Mouse (Mus musculus): ENCODE measurements around the gene Zfp82.
A peak's percentile ranks its signal among the peaks of the same experiment; 100 is the strongest.
"Not testable (repeated sequence)": the region's sequence is repeated elsewhere in the genome, so short reads cannot be mapped to it uniquely, and the experiment has no call there.

Gene Zfp82

DNA sequence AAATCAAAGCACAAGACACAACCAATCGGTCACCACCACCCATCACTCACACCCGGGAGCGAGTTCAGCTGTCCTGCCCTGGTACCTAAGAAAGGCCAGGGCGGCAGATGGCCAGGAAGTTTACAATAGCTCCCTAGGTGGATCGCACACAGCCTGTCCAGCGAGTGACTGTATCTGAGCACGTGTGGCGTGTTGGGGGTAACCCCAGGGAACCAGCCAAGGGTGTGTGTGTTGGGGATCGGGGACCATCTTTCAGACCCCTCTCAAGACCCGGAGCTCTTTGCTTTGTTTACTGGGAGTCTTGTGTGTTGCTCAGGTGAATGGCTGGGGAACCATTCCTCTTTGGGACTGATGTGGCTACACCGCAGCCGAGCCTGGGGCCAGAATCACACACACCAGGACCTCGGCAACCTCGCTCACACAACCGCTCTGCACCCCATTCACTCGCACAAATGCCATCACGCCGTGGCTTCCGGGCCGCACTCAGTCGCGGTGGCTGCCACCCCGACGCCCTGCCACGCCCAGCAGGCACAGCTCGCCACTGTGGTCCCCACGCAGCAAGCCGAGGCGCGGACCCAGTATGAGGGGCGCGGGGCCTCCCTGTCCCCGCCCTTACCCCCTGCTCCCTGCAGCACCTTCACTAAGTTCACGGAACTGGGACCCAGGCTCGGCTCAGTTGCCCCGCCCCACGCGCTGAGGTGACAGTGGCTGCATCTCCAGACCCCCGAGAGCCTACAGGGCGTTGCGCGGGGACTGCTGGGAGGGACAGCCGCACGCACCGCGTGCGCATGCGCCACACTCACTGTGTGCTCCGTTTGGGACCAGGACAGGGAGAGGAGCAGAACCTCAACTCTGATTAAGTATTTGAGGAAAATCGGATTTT is at the start of gene Zfp82:
Gene Zfp82, minus strand, starts transcription at position 755 of the 883 bp plus-strand sequence.
- peak; percentile 77 to 90 for DNase-seq (ENCODE audit: low spot score in 2 of 2)

DNA sequence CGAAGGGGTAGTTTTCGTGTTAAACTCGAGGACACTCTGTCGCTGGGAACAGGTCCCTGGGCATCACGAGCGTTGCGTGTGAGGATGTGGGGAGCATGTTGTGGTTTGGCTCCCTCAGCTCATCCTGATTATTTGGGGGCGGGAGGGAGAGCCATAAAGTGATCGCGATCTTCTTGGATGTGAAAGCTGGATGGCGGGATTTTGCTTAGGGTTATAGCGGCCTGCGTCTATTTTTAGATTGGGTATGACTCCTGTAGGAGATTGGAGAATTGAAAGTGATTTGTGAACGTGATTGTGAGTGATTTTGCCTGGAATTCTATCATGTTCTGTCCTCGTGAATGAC is 49.5 kb upstream of the Zfp82 start:
- no peak for DNase-seq (ENCODE audit: low spot score in 2 of 2)

DNA sequence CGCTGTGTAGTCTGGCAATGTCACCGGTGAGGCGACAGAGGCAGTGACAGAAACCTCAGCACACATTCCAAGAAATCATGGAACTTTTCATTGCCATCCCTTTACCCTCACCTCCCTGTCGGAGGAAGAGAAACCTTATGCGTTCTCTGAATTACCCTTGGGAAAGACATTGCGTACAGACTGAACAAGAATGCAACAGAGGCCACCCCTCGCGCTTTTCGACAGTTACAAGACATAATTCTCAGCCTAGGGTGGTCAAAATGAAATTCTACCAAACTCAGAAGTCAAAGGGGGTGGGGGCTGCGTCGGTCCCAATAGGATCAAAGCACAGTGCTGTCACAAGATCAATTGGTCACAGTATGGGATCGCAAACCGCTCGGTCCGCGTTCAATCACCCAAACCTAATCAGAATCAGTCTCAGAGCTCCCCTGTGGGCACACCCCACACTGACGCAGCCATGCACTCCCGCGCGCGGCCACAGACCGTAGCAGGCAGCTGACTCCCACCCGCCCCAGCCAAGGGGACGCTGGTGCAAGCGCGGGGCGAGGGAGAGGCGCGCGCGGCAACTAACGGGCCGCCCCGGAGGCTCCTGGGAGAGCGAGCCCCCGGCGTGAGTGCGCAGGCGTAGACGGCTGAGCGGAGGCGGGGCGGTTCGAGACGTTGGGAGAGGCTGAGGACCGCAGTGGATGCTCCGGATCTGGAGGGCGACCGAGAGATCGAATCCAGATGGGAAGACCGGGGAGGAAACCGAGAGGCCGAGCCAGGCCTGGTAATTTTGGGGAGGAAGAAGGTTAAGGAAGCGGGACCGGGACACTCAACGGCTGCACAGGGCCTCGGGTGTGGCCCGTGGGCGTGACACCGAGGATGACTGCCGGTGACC is 48.8 kb upstream of the Zfp82 start, which contains the start of gene Zfp382:
Gene Zfp382, plus strand, starts transcription at position 635 of the 880 bp plus-strand sequence.
- DNase-seq (ENCODE audit: low spot score in 2 of 2), result peak; percentile 86 to 93

DNA sequence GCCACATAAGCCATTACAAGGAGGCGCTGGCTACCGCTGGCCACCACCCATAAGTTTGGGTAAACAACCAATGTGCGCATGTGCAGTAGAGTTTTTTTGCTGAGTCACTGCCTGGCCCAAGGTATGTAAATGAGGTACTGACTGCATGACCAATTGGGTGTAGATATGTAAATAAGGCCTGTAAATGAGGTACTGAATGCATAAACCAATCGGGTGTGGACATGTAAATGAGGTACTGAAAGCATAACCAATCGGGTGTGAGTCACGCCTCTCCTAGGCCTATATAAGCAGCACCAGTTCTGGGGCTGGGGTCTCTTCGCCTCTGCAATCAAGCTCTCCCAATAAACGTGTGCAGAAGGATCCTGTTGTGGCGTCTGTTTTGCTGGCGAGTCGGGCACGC is 45.2 kb upstream of the Zfp82 start:
- DNase-seq (ENCODE audit: low spot score in 2 of 2), result not testable (repeated sequence)

DNA sequence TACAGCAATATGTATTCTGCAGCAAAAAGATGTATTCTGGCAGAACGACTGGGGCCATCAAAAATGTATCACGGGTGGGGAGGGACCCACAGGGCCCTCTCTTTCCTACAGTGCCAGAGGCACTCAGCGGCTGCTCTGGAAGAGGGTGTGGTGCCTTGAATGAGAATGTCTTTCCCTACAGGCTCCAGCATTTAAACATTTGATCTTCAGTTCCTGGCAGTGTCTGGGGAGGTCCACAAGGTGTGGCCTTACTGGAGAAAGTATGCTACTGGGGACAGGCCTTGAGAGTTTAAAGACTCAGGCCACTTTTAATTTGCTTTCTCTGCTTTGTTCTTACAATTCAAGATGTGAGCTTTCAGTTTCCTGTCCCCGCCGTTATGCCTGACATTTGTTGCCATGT is 43.4 kb upstream of the Zfp82 start:
- DNase-seq (ENCODE audit: low spot score in 2 of 2), result no peak

DNA sequence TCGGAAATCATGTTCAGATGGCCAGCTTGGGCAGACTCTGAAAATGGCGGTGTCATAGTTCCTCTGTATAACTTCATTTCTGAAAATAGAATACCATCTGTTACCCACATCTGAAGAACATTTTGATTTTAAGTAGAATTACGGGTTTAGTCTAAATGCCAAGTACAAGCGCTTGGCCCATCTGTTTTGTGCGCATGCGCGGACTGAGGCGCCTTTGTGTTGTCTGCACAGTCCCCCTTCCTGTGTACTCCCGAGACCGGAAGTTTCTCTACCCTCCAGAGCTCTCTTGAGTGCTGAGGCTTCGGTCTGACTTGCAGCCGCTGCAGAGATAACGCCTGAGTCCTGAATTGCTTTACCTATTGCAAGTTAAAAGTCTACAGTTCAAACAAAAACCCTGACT is 26.6 kb upstream of the Zfp82 start:
- DNase-seq (ENCODE audit: low spot score in 2 of 2), result no peak

DNA sequence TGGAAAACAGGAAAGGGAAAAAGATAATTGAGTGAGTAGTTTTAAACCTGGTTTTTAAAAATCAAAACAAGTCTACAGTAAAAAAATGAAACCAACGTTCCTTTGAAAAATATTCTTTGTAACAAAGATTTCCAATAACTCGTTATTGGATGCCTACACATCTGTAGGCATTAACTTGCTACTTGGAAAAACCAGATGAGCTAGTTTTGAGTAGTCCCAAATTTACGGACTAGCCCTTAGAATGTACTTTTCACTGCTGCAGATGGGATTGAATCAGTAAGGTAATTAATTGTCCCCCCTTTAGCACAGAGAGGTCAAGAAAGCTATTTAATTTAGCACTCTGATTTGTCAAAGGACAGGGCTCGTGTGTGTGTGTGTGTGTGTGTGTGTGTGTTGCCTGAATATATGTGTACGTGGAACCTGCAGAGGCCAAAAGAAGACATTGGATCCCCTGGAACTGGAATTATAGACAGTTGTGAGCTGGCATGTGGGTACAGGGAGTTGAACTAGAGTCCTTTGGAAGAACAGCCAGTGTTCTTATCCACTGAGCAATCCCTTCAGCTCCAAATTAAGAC is 22.9 kb upstream of the Zfp82 start:
- DNase-seq (ENCODE audit: low spot score in 2 of 2), result no peak

DNA sequence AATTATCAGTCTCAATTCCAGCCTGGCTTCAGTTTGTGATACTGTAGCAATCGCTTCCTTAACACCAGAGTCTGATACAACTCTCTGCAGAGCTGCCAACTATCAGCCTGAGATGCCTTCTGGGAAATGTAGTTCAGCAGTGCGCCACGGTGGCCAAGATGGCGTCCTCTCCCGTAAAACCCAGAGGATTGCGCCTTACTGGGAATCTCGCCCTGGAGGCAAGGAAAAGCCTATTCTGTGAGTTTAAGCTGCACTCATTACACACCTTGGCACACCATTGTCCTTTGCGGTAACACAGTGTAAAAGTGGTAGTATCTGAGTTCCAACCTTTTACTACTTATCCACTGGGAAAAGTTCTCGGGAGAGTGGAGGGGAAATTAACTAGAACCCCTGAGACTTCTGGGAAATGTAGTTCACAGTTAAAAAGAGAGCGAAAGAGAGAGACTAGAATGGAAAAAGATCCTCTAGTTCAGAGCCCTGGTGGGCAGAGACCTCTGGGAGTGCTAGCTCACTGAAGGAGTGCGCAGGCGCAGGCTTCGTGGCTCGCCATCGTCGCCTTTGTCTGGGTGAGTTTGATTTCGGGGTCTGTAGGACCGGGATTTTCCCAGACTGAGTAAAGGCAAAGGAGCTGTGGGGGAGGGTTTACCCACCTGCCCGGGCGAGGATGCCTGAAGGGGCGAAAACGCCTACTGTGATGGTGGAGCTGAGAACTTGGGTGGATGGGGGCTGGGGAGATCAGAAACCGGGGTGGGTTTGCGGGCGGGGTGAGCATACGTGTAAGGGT is 22.1 kb upstream of the Zfp82 start, which contains the start of gene Zfp260:
Gene Zfp260, plus strand, starts transcription at position 132 of the 784 bp plus-strand sequence.
- peak; percentile 80 to 90 for DNase-seq (ENCODE audit: low spot score in 2 of 2)

DNA sequence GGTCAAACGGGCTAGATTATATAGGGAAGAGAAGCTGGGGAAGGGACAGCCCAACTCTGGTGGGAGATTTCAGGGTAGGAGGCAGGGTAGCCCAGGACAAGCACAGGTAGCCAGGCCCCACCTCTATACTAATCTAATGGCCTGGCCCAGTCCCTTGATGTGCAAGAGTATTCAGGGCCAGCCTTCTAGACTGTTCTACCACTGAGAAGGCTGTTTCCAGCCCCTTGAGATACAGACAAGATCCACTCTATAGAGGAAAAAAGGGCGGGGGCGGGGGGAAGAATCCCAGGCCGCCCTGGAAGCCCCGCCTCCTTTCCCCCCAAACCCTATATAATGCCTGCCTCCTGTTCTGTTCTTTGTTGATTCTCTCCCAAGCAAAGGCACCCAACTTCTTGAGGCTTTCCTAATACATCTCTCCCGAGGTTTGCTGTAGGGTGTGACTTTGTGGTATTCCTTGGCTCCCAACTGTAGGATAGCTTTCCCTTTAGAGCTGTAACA is 21.3 kb upstream of the Zfp82 start:
- DNase-seq (ENCODE audit: low spot score in 2 of 2), result no peak

DNA sequence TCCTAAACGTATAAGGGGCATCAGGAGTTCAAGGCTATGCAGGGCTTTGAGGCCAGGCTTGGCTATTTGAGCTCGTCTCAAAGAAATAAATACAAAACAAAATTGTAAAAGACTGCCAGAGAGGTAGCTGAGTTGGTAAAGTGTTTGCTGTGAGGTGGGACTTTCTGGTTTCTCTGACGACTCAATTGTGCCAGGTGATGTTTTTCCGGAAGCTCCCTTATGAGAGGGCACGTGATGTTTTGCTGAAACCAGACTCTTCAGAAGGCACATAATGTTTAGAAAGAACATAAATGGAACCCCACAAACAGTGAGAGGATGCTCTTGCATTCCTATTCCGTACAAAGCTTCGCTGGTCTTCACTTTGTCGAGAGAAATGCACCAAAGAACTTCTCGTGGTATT is 20.0 kb upstream of the Zfp82 start:
- no peak for DNase-seq (ENCODE audit: low spot score in 2 of 2)

DNA sequence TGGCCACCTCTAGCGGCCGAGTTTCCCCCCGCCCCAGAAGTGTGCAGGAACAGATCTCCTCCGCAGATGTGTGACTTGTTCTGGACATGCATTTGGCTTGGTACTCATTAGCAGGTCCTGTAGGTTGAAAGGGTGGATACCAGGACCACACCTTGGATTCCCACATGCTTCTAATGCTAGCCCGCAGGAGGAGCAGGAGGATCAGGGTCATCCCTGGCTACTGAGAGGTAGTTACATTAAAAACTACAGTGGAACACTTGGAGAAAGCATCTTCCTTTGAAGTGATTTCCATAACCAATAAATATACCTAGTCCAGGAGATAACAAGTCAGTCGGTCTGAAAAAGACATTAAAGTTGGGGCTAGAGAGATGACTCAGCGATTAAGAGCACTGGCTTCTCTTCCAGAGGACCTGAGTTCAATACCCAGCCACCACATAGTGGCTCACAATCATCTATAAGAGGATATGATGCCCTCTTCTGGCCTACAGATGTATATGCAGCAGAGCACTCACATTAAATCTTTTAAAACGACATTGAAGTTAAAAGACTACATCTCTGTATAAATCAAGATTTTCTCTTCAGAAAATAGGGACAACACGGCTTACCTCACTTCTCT is 18.4 kb upstream of the Zfp82 start:
- DNase-seq (ENCODE audit: low spot score in 2 of 2), result no peak

DNA sequence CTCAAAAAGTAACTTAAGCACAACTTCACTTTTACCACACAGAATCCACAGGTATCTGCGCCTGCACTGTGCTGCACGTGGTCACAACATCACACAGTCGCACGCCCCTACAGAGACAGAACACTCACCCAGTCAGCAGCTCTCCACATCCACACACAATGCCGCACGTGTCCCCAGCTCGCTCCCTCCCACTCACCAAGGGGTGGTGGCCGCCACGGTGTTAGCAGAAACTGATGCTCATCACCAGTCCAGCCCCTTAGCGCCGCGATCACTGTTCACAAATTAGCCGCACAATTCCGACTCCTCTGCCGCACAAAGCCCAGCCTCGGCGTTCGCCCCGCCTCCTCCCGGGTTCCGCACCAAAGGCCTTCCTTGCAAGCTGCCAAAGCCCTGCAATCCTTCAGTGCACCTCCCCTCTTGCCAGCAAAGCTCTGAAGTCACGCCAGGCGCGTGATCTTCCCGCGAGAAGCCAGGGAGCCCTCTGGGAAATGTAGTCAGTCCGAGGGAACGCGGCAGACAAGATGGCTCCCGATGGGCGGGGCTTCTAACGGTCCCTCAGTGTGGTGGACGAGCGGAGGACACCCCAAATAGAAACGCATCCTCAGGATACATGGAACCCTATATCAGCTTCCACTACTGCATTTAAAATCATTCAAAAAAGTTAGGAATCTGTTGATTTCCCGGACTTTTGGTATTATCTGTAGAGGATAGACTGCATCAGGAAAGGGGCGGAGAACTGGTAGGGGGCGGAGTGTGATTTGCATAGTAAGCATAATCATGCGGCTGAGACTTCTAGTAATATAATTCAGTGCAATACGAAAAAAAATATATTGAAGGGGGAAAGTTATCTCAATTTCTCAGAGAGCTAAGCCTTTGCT is 17.6 kb upstream of the Zfp82 start, which contains the start of the genes Gm26920 and Zfp566:
Gene Gm26920, minus strand, starts transcription at position 319 of the 878 bp plus-strand sequence.
Gene Zfp566, minus strand, starts transcription at position 436 of the 878 bp plus-strand sequence.
- DNase-seq (ENCODE audit: low spot score in 2 of 2), result peak; percentile 93 to 96

DNA sequence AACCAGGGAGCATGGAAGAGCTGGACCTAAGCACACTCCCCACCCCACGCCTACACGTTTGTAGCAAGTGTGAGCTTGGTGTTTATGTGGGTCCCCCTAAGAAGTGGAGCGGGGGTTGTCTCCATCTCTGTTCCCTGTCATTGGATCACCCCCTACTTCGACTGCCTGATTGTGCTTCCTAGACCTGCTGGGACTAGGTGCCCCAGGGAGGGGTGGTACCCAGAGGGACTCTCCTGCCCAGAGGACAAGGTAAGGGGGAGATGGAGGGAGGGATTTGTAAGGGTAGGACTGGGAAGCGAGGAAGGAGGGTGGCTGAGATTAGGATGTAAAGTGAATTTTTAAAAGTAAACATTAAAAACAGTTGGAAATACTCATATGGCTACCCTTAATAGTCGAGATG is 16.7 kb upstream of the Zfp82 start:
- DNase-seq (ENCODE audit: low spot score in 2 of 2), result peak in 1 of 2 experiments; percentile 59

DNA sequence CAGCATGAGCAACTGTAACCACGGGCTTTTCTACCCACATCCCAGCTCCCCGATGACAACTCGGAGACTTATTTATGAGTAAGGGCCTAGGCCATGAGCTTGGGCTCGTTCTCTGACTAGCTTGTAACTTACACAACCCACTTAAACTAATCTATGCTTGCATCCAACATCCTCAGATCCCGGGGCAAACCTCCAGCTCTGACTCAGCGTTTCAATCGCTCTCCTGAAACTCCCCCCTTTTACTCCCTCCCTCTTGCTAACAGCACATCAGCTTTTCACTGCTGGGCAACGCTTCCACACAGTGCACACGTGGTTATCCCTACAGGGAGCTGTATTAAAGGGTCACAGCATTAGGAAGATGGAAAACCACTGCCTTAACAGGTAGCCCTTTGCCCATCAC is 13.8 kb upstream of the Zfp82 start:
- no peak for DNase-seq (ENCODE audit: low spot score in 2 of 2)

DNA sequence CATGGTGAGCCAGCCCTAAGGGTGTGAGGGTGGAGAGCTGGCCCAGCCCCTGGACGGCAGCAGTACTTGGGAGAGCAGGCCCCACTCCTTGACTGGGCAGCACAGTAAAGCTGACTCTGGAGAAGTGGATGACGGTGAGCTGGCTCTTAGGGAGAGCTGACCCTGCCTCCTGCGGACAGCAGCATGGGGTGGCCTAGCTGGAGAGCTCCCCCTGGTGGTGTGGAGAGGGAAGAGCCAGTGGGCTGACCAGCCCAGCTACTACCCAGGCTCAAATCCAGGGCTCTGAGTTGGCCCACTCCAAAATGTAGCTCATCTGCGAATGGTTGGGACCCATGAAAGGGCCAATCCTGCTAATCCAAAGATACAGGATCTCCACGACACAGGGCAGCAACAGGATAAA is 8.1 kb downstream of the Zfp82 start:
- no peak for DNase-seq (ENCODE audit: low spot score in 2 of 2)

DNA sequence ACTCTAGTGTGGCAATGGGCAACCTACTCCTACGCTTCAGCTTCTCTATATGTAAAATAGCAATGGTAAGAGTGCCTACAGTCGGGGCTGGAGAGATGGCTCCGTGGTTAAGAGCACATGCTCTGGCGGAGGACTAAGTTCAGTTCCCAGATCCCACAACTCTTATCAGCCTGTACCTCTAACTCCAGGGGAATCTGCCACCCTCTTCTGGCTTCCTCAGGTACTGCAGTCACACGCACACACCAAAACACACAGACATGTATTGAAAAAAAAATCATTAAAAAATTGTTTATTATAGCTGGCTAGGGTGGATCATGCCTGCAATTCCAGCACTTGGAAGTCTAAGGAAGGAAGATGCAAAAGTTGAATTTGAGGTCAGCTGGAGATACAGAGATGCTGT is 10.2 kb downstream of the Zfp82 start:
- peak in 1 of 2 experiments; percentile 33 for DNase-seq (ENCODE audit: low spot score in 2 of 2)

DNA sequence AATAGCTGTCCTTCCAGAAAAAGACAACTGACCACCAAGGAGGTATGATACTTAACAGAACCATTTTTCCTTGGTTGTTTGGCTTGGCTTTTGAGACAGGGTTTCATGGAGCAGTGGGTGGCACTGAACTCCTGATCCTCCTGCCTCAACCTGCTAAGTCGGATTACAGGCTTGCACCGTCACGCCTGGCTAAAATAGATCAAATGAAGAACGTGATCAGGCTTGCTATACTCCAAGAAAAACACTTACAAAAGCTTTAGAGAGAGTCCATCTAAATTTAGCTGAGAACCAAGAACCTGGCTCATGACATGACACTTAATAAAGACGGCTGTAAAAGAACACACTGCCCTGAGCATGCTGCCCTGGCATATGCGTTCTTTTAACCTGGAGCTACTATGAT is 12.4 kb downstream of the Zfp82 start:
- DNase-seq (ENCODE audit: low spot score in 2 of 2), result no peak

DNA sequence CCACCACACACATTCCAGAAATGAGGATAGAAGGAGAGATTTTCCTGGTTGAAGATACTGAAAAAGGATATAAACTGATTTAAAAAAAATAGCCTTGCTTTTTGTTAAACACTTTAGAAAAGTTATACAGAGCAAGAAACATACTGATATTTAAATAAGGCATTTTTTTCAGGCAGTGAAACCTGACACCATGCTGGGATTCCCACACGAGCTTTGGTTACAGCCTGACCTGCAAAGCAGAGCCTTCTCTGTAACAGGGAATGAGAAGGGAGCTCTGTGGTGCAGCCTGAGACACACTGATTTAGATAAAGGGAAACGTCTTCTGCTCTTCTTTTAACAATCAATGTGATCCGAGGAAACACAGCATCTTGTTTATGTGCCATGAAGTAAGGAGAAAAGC is 19.1 kb downstream of the Zfp82 start:
- DNase-seq (ENCODE audit: low spot score in 2 of 2), result no peak

DNA sequence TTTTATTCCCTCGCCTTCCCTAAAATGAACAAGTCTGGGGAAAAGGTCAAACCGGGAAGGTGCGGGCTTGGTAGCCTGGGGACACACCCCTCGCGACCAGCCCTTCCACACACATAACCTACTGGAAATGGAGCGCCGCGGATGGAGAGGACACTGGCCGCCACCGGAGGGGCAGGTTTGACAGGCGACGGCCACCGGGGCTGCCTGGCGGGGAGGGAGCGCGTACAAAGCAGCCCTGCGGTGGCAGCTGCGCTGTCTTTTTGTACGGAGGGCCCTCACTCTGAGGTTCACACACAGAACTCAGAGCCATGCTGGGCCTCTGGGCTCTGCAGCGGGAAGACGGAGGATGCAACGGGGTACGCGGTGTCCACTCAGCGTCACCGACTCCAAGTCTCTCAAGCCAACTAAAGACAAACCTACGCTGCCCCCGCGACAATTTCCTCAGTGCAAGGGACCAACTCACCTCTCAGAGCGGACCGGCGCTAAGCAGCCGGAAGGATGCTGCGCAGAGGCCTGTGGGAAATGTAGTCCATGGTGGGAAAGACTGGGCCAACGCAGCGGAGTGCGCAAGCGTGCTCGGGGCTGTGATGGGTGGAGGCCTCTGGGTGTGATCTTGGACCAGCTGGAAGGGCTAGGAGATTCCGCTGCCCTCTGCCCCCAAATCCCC is 21.7 kb downstream of the Zfp82 start, which contains the start of gene Zfp14:
Gene Zfp14, minus strand, starts transcription at position 499 of the 667 bp plus-strand sequence.
- peak; percentile 86 to 91 for DNase-seq (ENCODE audit: low spot score in 2 of 2)

All from spleen, postnatal 4 days (tissue).